Mouse (Mus musculus): ENCODE measurements around the gene Lamp5. TPM values are rescaled to one million over a fixed set of nuclear protein-coding genes. Genes with fewer than 3 reads are reported as not detected.

Lamp5 gene
- 5.5 and 5.7 TPM in 2 replicates for polyA plus RNA-seq (2014; fragmentation: Nextera tagmentation; extraction: Ambion mirVana)

DNA sequence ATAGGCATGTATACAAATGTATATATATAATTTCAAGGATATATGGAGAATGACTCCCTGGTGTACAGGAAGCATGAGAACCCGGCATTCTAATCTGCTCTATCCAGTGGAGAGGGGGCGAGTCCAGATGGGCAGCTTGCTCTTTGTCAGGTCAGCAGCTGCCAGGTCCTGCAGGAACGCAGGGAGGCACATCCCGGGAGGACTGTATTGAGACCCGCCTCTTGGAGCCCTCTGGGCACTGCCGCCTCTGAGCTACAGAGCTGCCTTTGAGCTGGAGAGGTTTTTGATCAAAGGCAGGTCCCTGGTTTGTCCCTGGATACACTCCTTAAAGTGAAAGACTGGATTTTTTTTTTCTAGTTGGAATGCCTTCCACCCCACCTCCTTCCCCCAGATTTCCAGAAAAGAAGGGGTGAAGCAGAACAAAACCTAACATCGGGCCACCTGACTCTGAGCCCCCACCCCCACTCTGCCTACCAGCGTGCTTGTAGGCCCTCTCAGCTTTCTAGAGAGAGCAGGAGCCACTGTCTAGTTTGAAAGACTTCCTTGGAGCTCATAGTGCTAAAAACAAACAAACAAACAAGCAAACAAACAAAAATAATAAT, at the start of gene Lamp5:
Gene Lamp5, plus strand, starts transcription at position 552 of the 602 bp plus-strand sequence.
- Histone ChIP-seq H3K4me3 (ENCODE audit: low read length) (peak within 1 kb of the TSS; percentile 30), H3K27ac (ENCODE audit: low read depth, low read length) (peak within 1 kb of the TSS; percentile 69), H3K27me3 (ENCODE audit: control insufficient read depth, insufficient read depth, low read length) (0 out of 2 replicates have a peak, but pooled peaks cover 2% of the 10 kb centered on the region), H3K36me3 (ENCODE audit: control insufficient read depth, insufficient read depth, low read length) (no peaks in the 10 kb centered on the region), H3K9ac (ENCODE audit: low read depth, low read length) (no peak within 1 kb of the TSS), H3K4me2 (replicated peaks; ENCODE audit: low read depth, low read length) (peak within 1 kb of the TSS; percentile 54), H3K9me3 (ENCODE audit: control insufficient read depth, low read length) (no peaks in the 10 kb centered on the region), H3K4me1 (ENCODE audit: control insufficient read depth, insufficient read depth, low read length) (no peaks in the 10 kb centered on the region)
- 3% methylated on average over 8 of the region's 8 CpGs for WGBS
- ATAC-seq (ENCODE audit: low FRiP score, low TSS enrichment) = peak; percentile 78

GRCm38 (mm10) chr2:136003836-136004235, 48.2 kb upstream of the Lamp5 start:
- 73% methylated on average over 1 of the region's 1 CpGs for WGBS
- no peak overlapping the region for H3K4me2 ChIP-seq (replicated peaks; ENCODE audit: low read depth, low read length)
- no peaks in the 10 kb centered on the region for H3K27me3 ChIP-seq (ENCODE audit: control insufficient read depth, insufficient read depth, low read length)
- H3K4me1 ChIP-seq (ENCODE audit: control insufficient read depth, insufficient read depth, low read length) = no peaks in the 10 kb centered on the region
- no peak for ATAC-seq (ENCODE audit: low FRiP score, low TSS enrichment)
- no peak overlapping the region for H3K4me3 ChIP-seq (ENCODE audit: low read length)
- H3K36me3 ChIP-seq (ENCODE audit: control insufficient read depth, insufficient read depth, low read length) = peaks cover 3% of the 10 kb centered on the region; the same call in 1 of the 2 replicates
- no peak overlapping the region for H3K27ac ChIP-seq (ENCODE audit: low read depth, low read length)
- no peak overlapping the region for H3K9ac ChIP-seq (ENCODE audit: low read depth, low read length)
- no peaks in the 10 kb centered on the region for H3K9me3 ChIP-seq (ENCODE audit: control insufficient read depth, low read length)

DNA sequence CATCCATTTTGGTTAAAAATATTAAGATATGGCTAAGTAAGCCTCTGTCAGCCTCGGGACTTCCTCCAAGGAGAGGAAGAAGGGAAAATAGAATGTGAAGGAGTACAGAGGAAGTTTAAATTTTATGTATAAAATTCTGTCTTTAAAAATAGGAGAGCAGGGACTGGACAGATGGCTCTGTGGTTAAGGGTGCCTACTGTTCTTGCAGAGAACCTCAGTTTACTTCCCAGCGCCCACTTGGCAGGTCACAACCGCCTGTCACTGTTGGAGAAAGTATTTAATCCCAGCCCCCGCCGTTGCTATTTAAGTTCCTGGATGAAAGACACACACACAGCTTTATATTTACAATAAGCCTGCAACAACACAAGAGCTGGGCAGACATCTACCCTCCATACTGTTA, 45.8 kb upstream of the Lamp5 start:
- Histone ChIP-seq H3K9me3 (ENCODE audit: control insufficient read depth, low read length) (no peaks in the 10 kb centered on the region), H3K36me3 (ENCODE audit: control insufficient read depth, insufficient read depth, low read length) (peaks cover 3% of the 10 kb centered on the region; the same call in 1 of the 2 replicates), H3K27ac (ENCODE audit: low read depth, low read length) (no peak overlapping the region), H3K27me3 (ENCODE audit: control insufficient read depth, insufficient read depth, low read length) (no peaks in the 10 kb centered on the region), H3K4me1 (ENCODE audit: control insufficient read depth, insufficient read depth, low read length) (no peaks in the 10 kb centered on the region), H3K4me2 (replicated peaks; ENCODE audit: low read depth, low read length) (no peak overlapping the region), H3K4me3 (ENCODE audit: low read length) (no peak overlapping the region), H3K9ac (ENCODE audit: low read depth, low read length) (no peak overlapping the region)
- WGBS = 94% methylated on average over 5 of the region's 5 CpGs
- no peak for ATAC-seq (ENCODE audit: low FRiP score, low TSS enrichment)

- Histone ChIP-seq H3K4me1 (ENCODE audit: control insufficient read depth, insufficient read depth, low read length) (no peaks in the 10 kb centered on the region), H3K9me3 (ENCODE audit: control insufficient read depth, low read length) (no peaks in the 10 kb centered on the region), H3K36me3 (ENCODE audit: control insufficient read depth, insufficient read depth, low read length) (no peaks in the 10 kb centered on the region), H3K27me3 (ENCODE audit: control insufficient read depth, insufficient read depth, low read length) (no peaks in the 10 kb centered on the region), H3K4me2 (replicated peaks; ENCODE audit: low read depth, low read length) (no peak overlapping the region), H3K9ac (ENCODE audit: low read depth, low read length) (no peak overlapping the region), H3K4me3 (ENCODE audit: low read length) (no peak overlapping the region), H3K27ac (ENCODE audit: low read depth, low read length) (no peak overlapping the region)
- 88% methylated on average over 9 of the region's 9 CpGs for WGBS
- no peak for ATAC-seq (ENCODE audit: low FRiP score, low TSS enrichment)
These were observed 39.3 kb upstream of the Lamp5 start for GRCm38 (mm10) chr2:136012759-136013158.

DNA sequence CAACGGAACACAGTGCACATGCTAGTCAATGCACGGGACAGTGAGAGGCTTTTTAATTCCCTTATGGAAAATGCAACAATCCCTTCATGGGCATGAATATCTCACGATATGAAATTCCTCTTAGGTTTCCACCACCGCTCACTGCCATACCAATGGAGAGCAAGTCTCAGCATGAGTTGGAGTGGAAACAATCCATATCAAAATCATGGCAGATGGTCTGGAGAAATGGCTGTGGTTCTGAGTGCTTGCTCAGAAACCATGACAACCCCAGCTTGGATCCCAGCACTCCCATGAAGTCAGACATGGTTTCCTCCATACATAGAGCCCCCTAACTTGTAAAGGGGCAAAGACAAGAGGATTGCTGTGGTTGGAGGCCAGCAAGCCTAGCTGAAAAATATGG, 3.6 kb upstream of the Lamp5 start:
- 94% methylated on average over 4 of the region's 4 CpGs for WGBS
- no peak overlapping the region for H3K4me3 ChIP-seq (ENCODE audit: low read length)
- 0 out of 2 replicates have a peak, but pooled peaks cover 2% of the 10 kb centered on the region for H3K27me3 ChIP-seq (ENCODE audit: control insufficient read depth, insufficient read depth, low read length)
- no peak overlapping the region for H3K27ac ChIP-seq (ENCODE audit: low read depth, low read length)
- no peak for ATAC-seq (ENCODE audit: low FRiP score, low TSS enrichment)
- no peaks in the 10 kb centered on the region for H3K36me3 ChIP-seq (ENCODE audit: control insufficient read depth, insufficient read depth, low read length)
- no peak overlapping the region for H3K9ac ChIP-seq (ENCODE audit: low read depth, low read length)
- no peaks in the 10 kb centered on the region for H3K9me3 ChIP-seq (ENCODE audit: control insufficient read depth, low read length)
- no peaks in the 10 kb centered on the region for H3K4me1 ChIP-seq (ENCODE audit: control insufficient read depth, insufficient read depth, low read length)
- no peak overlapping the region for H3K4me2 ChIP-seq (replicated peaks; ENCODE audit: low read depth, low read length)

DNA sequence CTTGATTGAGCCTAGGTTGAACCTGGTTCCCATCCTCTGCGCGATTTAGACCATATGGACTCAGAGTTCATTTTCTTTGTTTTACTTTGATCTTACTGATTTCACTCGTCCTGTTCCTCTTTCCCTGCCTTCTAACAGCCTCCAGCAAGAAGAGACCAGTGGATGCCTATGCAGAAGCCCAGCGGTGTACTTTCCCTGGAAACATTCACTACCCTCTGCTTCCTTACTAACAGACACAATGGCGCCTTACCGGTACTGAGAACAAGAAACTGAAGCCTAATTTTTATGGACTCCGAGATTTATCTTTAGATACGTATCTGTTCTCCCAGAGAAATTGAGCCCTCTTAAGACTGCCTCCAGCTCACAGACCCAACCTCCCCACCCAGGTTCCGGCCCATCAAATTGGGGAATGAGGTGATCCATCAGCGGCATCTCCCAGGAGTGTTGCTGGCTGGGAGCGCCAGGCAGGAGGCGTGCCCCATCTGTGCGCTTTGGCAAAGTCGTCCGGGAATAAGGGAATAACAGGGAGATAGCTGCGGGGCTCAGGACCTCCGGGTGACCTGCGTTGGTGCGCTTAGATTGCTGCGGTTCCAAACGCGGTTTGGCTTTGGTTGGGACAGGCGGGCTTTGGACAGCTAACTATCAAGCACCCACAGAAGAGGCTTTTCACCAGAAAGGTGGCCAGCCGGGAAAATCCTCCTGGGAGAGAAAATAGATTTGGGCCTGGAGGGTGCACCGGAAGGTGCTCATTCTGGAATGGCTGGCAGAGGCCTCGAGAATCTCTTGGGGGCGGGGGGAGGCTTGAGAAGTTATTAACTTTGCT, 1.0 kb upstream of the Lamp5 start:
- ATAC-seq (ENCODE audit: low FRiP score, low TSS enrichment) = peak; percentile 96
- Histone ChIP-seq H3K27me3 (ENCODE audit: control insufficient read depth, insufficient read depth, low read length) (0 out of 2 replicates have a peak, but pooled peaks cover 2% of the 10 kb centered on the region), H3K4me3 (ENCODE audit: low read length) (peak overlapping the region; percentile 30), H3K36me3 (ENCODE audit: control insufficient read depth, insufficient read depth, low read length) (no peaks in the 10 kb centered on the region), H3K4me1 (ENCODE audit: control insufficient read depth, insufficient read depth, low read length) (no peaks in the 10 kb centered on the region), H3K9ac (ENCODE audit: low read depth, low read length) (no peak overlapping the region), H3K4me2 (replicated peaks; ENCODE audit: low read depth, low read length) (peak overlapping the region; percentile 54), H3K9me3 (ENCODE audit: control insufficient read depth, low read length) (no peaks in the 10 kb centered on the region), H3K27ac (ENCODE audit: low read depth, low read length) (peak overlapping the region; percentile 69)
- 7% methylated on average over 27 of the region's 27 CpGs for WGBS

GRCm38 (mm10) chr2:136057861-136058331, 5.9 kb downstream of the Lamp5 start:
- no peak overlapping the region for H3K27ac ChIP-seq (ENCODE audit: low read depth, low read length)
- H3K4me2 ChIP-seq (replicated peaks; ENCODE audit: low read depth, low read length) = peak overlapping the region; percentile 53
- H3K4me1 ChIP-seq (ENCODE audit: control insufficient read depth, insufficient read depth, low read length) = peaks cover 13% of the 10 kb centered on the region; the same call in 1 of the 2 replicates
- H3K9me3 ChIP-seq (ENCODE audit: control insufficient read depth, low read length) = no peaks in the 10 kb centered on the region
- ATAC-seq (ENCODE audit: low FRiP score, low TSS enrichment) = peak; percentile 75
- no peak overlapping the region for H3K9ac ChIP-seq (ENCODE audit: low read depth, low read length)
- H3K4me3 ChIP-seq (ENCODE audit: low read length) = peak overlapping the region; percentile 30
- H3K36me3 ChIP-seq (ENCODE audit: control insufficient read depth, insufficient read depth, low read length) = no peaks in the 10 kb centered on the region
- peaks cover 33% of the 10 kb centered on the region for H3K27me3 ChIP-seq (ENCODE audit: control insufficient read depth, insufficient read depth, low read length)
- 6% methylated on average over 19 of the region's 19 CpGs for WGBS

DNA sequence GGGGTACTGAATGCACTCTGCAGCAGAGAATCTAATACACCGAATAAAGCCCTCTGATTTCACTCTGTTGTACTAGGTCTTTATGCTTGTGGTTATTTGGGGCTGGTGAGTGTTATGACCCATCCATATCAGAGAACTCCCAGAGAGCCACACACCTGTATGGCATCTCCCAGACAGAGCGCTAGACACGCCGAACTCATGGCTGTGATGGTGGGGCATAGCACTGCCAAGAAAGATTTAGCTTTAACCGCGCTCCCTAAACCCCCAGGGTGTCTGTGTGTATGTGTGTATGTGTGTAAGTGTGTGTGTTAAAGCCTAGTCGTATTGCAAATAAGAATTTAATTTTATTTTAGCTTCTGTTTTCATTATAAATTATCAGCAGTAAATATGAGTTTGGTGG, 6.4 kb downstream of the Lamp5 start:
- WGBS = 5% methylated on average over 7 of the region's 7 CpGs
- no peaks in the 10 kb centered on the region for H3K36me3 ChIP-seq (ENCODE audit: control insufficient read depth, insufficient read depth, low read length)
- no peak overlapping the region for H3K27ac ChIP-seq (ENCODE audit: low read depth, low read length)
- no peaks in the 10 kb centered on the region for H3K9me3 ChIP-seq (ENCODE audit: control insufficient read depth, low read length)
- H3K27me3 ChIP-seq (ENCODE audit: control insufficient read depth, insufficient read depth, low read length) = peaks cover 33% of the 10 kb centered on the region
- no peak overlapping the region for H3K9ac ChIP-seq (ENCODE audit: low read depth, low read length)
- peak overlapping the region; percentile 30 for H3K4me3 ChIP-seq (ENCODE audit: low read length)
- peak overlapping the region; percentile 53 for H3K4me2 ChIP-seq (replicated peaks; ENCODE audit: low read depth, low read length)
- peak; percentile 33; the same call in 1 of the 2 replicates for ATAC-seq (ENCODE audit: low FRiP score, low TSS enrichment)
- H3K4me1 ChIP-seq (ENCODE audit: control insufficient read depth, insufficient read depth, low read length) = peaks cover 13% of the 10 kb centered on the region; the same call in 1 of the 2 replicates

All from kidney, embryonic 14.5 days (tissue).